Mouse (Mus musculus) hindbrain, embryonic 16.5 days (tissue): ENCODE data around the gene Rdh5. TPM values are rescaled to one million over a fixed set of nuclear protein-coding genes. Genes with fewer than 3 reads are reported as not detected.

Experiments used
- ATAC-seq: fragments of 200-750 bp; cut with Nextera tagmentation; 2 replicates; pipeline ENCODE4 v1.8.0; 2017; ENCODE audit warnings: moderate TSS enrichment, moderate library complexity
- H3K27ac ChIP-seq: fragments of 300-500 bp; sonication (generic); 2 replicates; pipeline ENCODE4 v1.5.1; 2014; ENCODE audit warnings: low read depth, mild to moderate bottlenecking, control low read depth, low read length, moderate library complexity
- H3K27me3 ChIP-seq: fragments of 300-500 bp; sonication (generic); replicated peaks from 2 replicates; pipeline ENCODE4 v1.6.1; 2014; ENCODE audit warnings: low read length; ENCODE audit not compliant: control insufficient read depth, insufficient read depth
- H3K36me3 ChIP-seq: fragments of 300-500 bp; sonication (generic); 2 replicates; pipeline ENCODE4 v1.6.1; 2014; ENCODE audit warnings: mild to moderate bottlenecking, low read length, moderate library complexity, mixed read lengths; ENCODE audit not compliant: control insufficient read depth, insufficient read depth
- H3K4me1 ChIP-seq: fragments of 300-500 bp; sonication (generic); 2 replicates; pipeline ENCODE4 v1.6.1; 2014; ENCODE audit warnings: low read depth, low read length; ENCODE audit not compliant: control insufficient read depth, insufficient read depth
- H3K4me2 ChIP-seq: fragments of 300-500 bp; sonication (generic); 2 replicates; pipeline ENCODE4 v1.6.1; 2014; ENCODE audit warnings: mild to moderate bottlenecking, low read length, control low read depth, moderate library complexity
- H3K4me3 ChIP-seq: fragments of 300-500 bp; sonication (generic); 2 replicates; pipeline ENCODE4 v1.5.1; 2014; ENCODE audit warnings: mild to moderate bottlenecking, low read length, control low read depth, moderate library complexity
- H3K9ac ChIP-seq: fragments of 300-500 bp; sonication (generic); 2 replicates; pipeline ENCODE4 v1.6.1; 2014; ENCODE audit warnings: low read depth, mild to moderate bottlenecking, control low read depth, low read length, moderate library complexity
- H3K9me3 ChIP-seq: fragments of 300-500 bp; sonication (generic); 2 replicates; pipeline ENCODE4 v1.6.1; 2014; ENCODE audit warnings: mild to moderate bottlenecking, low read length, moderate library complexity; ENCODE audit not compliant: control insufficient read depth
- WGBS: fragments of 180-500 bp; shearing (Covaris S2); extraction: QIAGEN DNeasy Blood & Tissue Kit; methylation state at CpG from one replicate; pipeline ENCODE4 v1.1.7; 2014; 5-methylcytosine and 5-hydroxymethylcytosine counted together
- polyA plus RNA-seq: library from polyadenylated mRNA; unstranded; fragments of >200 nt; fragmentation: Nextera tagmentation; extraction: Ambion mirVana; gene quantifications from 2 replicates; pipeline ENCODE4 v1.2.1, GENCODE M21; 2015

Gene Rdh5
- polyA plus RNA-seq = 29.6 and 30.0 TPM in 2 replicates

DNA sequence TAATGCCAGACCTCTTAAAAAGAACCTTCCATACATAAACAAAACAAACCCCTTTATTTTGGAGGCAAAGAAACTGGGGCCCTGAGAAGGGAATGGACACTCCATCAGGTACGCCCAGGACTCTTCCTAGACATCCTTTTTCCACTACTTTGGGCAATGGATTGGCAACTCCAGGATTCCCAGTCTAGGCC is at the start of gene Rdh5:
Gene Rdh5, minus strand, starts transcription at position 67 of the 191 bp plus-strand sequence.
- Histone ChIP-seq H3K4me3 (peak within 1 kb of the TSS; percentile 86), H3K27ac (peak within 1 kb of the TSS; percentile 98), H3K4me2 (peak within 1 kb of the TSS; percentile 86), H3K4me1 (peaks cover 28% of the 10 kb centered on the region), H3K9me3 (no peaks in the 10 kb centered on the region), H3K36me3 (no peaks in the 10 kb centered on the region), H3K27me3 (no peaks in the 10 kb centered on the region), H3K9ac (peak within 1 kb of the TSS; percentile 93)
- ATAC-seq = no peak
- 16% methylated on average over 1 of the region's 1 CpGs for WGBS

- no peaks in the 10 kb centered on the region for H3K9me3 ChIP-seq
- no peaks in the 10 kb centered on the region for H3K36me3 ChIP-seq
- WGBS = 58% methylated on average over 1 of the region's 1 CpGs
- no peaks in the 10 kb centered on the region for H3K4me1 ChIP-seq
- no peaks in the 10 kb centered on the region for H3K27me3 ChIP-seq
- no peak overlapping the region for H3K4me3 ChIP-seq
- ATAC-seq = no peak
- H3K9ac ChIP-seq = no peak overlapping the region
- H3K27ac ChIP-seq = no peak overlapping the region
- no peak overlapping the region for H3K4me2 ChIP-seq
Measured at GRCm38 (mm10) chr10:128970740-128971250, 48.1 kb upstream of the Rdh5 start.

GRCm38 (mm10) chr10:128968341-128968749 is 45.7 kb upstream of the Rdh5 start:
- Histone ChIP-seq H3K4me1 (no peaks in the 10 kb centered on the region), H3K4me3 (no peak overlapping the region), H3K9ac (no peak overlapping the region), H3K36me3 (no peaks in the 10 kb centered on the region), H3K27ac (no peak overlapping the region), H3K4me2 (no peak overlapping the region), H3K9me3 (no peaks in the 10 kb centered on the region), H3K27me3 (no peaks in the 10 kb centered on the region)
- ATAC-seq = no peak
- whole genome bisulfite sequencing = 41% methylated on average over 1 of the region's 1 CpGs

GRCm38 (mm10) chr10:128965871-128966270 is 43.2 kb upstream of the Rdh5 start:
- Histone ChIP-seq H3K4me3 (no peak overlapping the region), H3K4me2 (no peak overlapping the region), H3K9ac (no peak overlapping the region), H3K27ac (no peak overlapping the region), H3K4me1 (no peaks in the 10 kb centered on the region), H3K9me3 (no peaks in the 10 kb centered on the region), H3K27me3 (no peaks in the 10 kb centered on the region), H3K36me3 (no peaks in the 10 kb centered on the region)
- 87% methylated on average over 6 of the region's 6 CpGs for WGBS
- ATAC-seq = no peak

DNA sequence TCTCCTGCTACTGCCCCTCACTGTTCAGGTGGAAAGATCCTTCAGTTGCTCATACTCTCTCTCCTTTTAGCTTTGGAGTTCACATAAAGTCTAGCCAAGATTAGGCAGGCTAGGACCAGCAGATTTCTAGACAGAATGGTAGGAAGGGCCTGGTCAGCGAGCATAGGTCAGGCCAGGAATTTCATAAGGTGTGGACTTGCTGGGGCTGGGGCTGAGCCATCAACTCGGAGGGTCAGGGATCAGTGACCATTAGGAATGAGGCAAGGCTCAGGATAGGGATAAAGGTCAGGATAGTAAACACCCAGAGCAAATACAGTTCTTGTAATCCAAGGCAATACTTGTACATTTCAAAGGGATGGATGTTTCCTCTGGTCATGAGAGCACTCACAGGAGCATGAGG is 42.3 kb upstream of the Rdh5 start:
- H3K36me3 ChIP-seq = no peaks in the 10 kb centered on the region
- no peak overlapping the region for H3K4me3 ChIP-seq
- no peaks in the 10 kb centered on the region for H3K4me1 ChIP-seq
- no peak overlapping the region for H3K4me2 ChIP-seq
- no peak for ATAC-seq
- no peak overlapping the region for H3K9ac ChIP-seq
- no peaks in the 10 kb centered on the region for H3K9me3 ChIP-seq
- WGBS = 76% methylated on average over 2 of the region's 2 CpGs
- no peak overlapping the region for H3K27ac ChIP-seq
- H3K27me3 ChIP-seq = no peaks in the 10 kb centered on the region

- Histone ChIP-seq H3K27ac (no peak within 1 kb of the TSS), H3K27me3 (no peaks in the 10 kb centered on the region), H3K4me3 (no peak within 1 kb of the TSS), H3K4me2 (no peak within 1 kb of the TSS), H3K9ac (no peak within 1 kb of the TSS), H3K4me1 (no peaks in the 10 kb centered on the region), H3K36me3 (no peaks in the 10 kb centered on the region), H3K9me3 (no peaks in the 10 kb centered on the region)
- 90% methylated on average over 12 of the region's 12 CpGs for whole genome bisulfite sequencing
- ATAC-seq = no peak
Measured at GRCm38 (mm10) chr10:128960590-128961584, 38.2 kb upstream of the Rdh5 start, which contains the start of gene Mettl7b. Mettl7b (minus strand) TSS chr10:128960988.

- no peaks in the 10 kb centered on the region for H3K4me1 ChIP-seq
- no peak overlapping the region for H3K9ac ChIP-seq
- no peaks in the 10 kb centered on the region for H3K36me3 ChIP-seq
- WGBS = 82% methylated on average over 4 of the region's 4 CpGs
- no peak overlapping the region for H3K4me2 ChIP-seq
- H3K27me3 ChIP-seq = no peaks in the 10 kb centered on the region
- ATAC-seq = no peak
- no peak overlapping the region for H3K4me3 ChIP-seq
- H3K9me3 ChIP-seq = no peaks in the 10 kb centered on the region
- H3K27ac ChIP-seq = no peak overlapping the region
Measured at GRCm38 (mm10) chr10:128960142-128960541, 37.5 kb upstream of the Rdh5 start.

GRCm38 (mm10) chr10:128958340-128958739 is 35.7 kb upstream of the Rdh5 start:
- H3K4me3 ChIP-seq = no peak overlapping the region
- no peak overlapping the region for H3K4me2 ChIP-seq
- no peak for ATAC-seq
- no peak overlapping the region for H3K9ac ChIP-seq
- WGBS = 73% methylated on average over 10 of the region's 10 CpGs
- no peaks in the 10 kb centered on the region for H3K36me3 ChIP-seq
- no peak overlapping the region for H3K27ac ChIP-seq
- no peaks in the 10 kb centered on the region for H3K9me3 ChIP-seq
- H3K4me1 ChIP-seq = no peaks in the 10 kb centered on the region
- no peaks in the 10 kb centered on the region for H3K27me3 ChIP-seq

- ATAC-seq = no peak
- Histone ChIP-seq H3K4me2 (no peak overlapping the region), H3K9me3 (no peaks in the 10 kb centered on the region)
Measured at GRCm38 (mm10) chr10:128950208-128950887, 27.7 kb upstream of the Rdh5 start.

More at GRCm38 (mm10) chr10:128950208-128950887, 27.7 kb upstream of the Rdh5 start:
- Histone ChIP-seq H3K36me3 (no peaks in the 10 kb centered on the region), H3K4me3 (no peak overlapping the region), H3K9ac (no peak overlapping the region), H3K27me3 (no peaks in the 10 kb centered on the region), H3K27ac (no peak overlapping the region), H3K4me1 (no peaks in the 10 kb centered on the region)
- WGBS = 70% methylated on average over 16 of the region's 16 CpGs
